Mouse (Mus musculus) forebrain, embryonic 11.5 days (tissue): ENCODE measurements at regions not wholly inside any gene's neighbourhood (a gene's known extent, or its start where the extent isn't known, plus 50 kb on each side); places are given as distances from the start of the nearest gene placed in this dataset.

Source experiments
- ATAC-seq: fragments of 200-750 bp; cut with Nextera tagmentation; replicated peaks from 2 replicates; pipeline ENCODE4 v1.8.0; 2017; ENCODE audit warnings: moderate TSS enrichment; ENCODE audit not compliant: low FRiP score
- DNase-seq: peaks from one replicate; pipeline ENCODE4 v3.0.0-alpha.2; 2017; ENCODE audit warnings: low spot score
- H3K27ac ChIP-seq: fragments of 300-500 bp; sonication (generic); 2 replicates; pipeline ENCODE4 v1.5.1; 2014; ENCODE audit warnings: low read depth, low read length
- H3K27me3 ChIP-seq: fragments of 300-500 bp; sonication (generic); 2 replicates; pipeline ENCODE4 v1.6.1; 2014; ENCODE audit warnings: mild to moderate bottlenecking, low read length, mixed read lengths; ENCODE audit not compliant: control insufficient read depth, insufficient read depth
- H3K36me3 ChIP-seq: fragments of 300-500 bp; sonication (generic); 2 replicates; pipeline ENCODE4 v1.6.1; 2014; ENCODE audit warnings: mild to moderate bottlenecking, low read length, moderate library complexity, mixed read lengths; ENCODE audit not compliant: control insufficient read depth, insufficient read depth
- H3K4me1 ChIP-seq: fragments of 300-500 bp; sonication (generic); replicated peaks from 2 replicates; pipeline ENCODE4 v1.6.1; 2014; ENCODE audit warnings: low read length, mixed read lengths; ENCODE audit not compliant: control insufficient read depth, insufficient read depth
- H3K4me2 ChIP-seq: fragments of 300-500 bp; sonication (generic); 2 replicates; pipeline ENCODE4 v1.6.1; 2014; ENCODE audit warnings: low read depth, mild to moderate bottlenecking, low read length, moderate library complexity, mixed read lengths; ENCODE audit not compliant: severe bottlenecking
- H3K4me3 ChIP-seq: fragments of 300-500 bp; sonication (generic); 2 replicates; pipeline ENCODE4 v1.5.1; 2014; ENCODE audit warnings: low read depth, low read length
- H3K9ac ChIP-seq: fragments of 300-500 bp; sonication (generic); 2 replicates; pipeline ENCODE4 v1.6.1; 2014; ENCODE audit warnings: low read length
- H3K9me3 ChIP-seq: fragments of 300-500 bp; sonication (generic); 2 replicates; pipeline ENCODE4 v1.6.1; 2016; ENCODE audit warnings: low read length, mixed read lengths; ENCODE audit not compliant: control insufficient read depth
- WGBS: fragments of 180-500 bp; shearing (Covaris S2); extraction: QIAGEN DNeasy Blood & Tissue Kit; methylation state at CpG from one replicate; pipeline ENCODE4 v1.1.7; 2014; 5-methylcytosine and 5-hydroxymethylcytosine counted together

- Histone ChIP-seq H3K9ac (no peak overlapping the region), H3K36me3 (no peaks in the 10 kb centered on the region), H3K27ac (no peak overlapping the region), H3K9me3 (no peaks in the 10 kb centered on the region), H3K4me1 (no peaks in the 10 kb centered on the region), H3K27me3 (no peaks in the 10 kb centered on the region), H3K4me2 (no peak overlapping the region), H3K4me3 (no peak overlapping the region)
- DNase-seq (no peak), ATAC-seq (no peak)
- 81% methylated on average over 4 of the region's 4 CpGs for WGBS
Measured at GRCm38 (mm10) chr3:83601506-83601905, 164.6 kb upstream of the Sfrp2 start.

DNA sequence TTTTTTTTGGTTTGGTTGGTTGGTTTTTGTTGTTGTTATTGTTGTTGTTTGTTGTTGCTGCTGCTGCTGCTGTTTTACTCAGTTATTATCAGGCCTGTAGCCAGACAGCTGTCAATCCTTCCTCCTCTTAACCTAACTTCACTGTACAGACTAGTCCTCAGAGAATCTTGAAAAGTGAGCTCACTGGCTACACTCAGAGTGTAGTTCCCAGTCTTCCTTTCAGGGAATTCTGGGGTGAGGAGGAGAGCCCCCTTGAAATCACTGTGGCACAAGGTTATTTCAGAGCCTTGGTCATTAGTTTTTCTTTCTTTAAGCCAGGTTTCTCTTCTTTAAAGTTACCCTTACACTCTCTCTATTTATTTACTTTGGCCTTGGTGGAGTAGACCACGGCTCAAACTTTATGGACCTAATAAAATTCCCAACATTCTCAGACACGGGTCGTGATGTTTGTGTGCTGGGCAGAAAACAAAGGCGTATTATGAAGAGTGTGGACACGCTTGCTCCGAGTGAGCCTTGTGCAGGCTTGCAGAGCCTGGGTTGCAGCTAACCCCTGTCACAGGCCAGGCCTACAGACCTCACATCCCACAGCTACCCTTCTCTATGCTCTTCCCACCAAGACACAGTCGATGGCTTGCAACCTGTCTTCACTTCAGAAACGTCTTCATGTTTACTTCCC, 156.9 kb upstream of the Sfrp2 start:
- Histone ChIP-seq H3K27ac (no peak overlapping the region), H3K4me3 (no peak overlapping the region), H3K9ac (no peak overlapping the region), H3K4me1 (no peaks in the 10 kb centered on the region), H3K36me3 (no peaks in the 10 kb centered on the region), H3K27me3 (no peaks in the 10 kb centered on the region), H3K4me2 (no peak overlapping the region), H3K9me3 (no peaks in the 10 kb centered on the region)
- WGBS = 73% methylated on average over 8 of the region's 8 CpGs
- DNase-seq (no peak), ATAC-seq (no peak)

GRCm38 (mm10) chr3:83620435-83620834, 145.7 kb upstream of the Sfrp2 start:
- DNase-seq (no peak), ATAC-seq (no peak)
- H3K4me2 ChIP-seq = no peak overlapping the region
- no peak overlapping the region for H3K4me3 ChIP-seq
- 81% methylated on average over 4 of the region's 4 CpGs for WGBS
- H3K9me3 ChIP-seq = no peaks in the 10 kb centered on the region
- no peak overlapping the region for H3K9ac ChIP-seq
- no peak overlapping the region for H3K27ac ChIP-seq
- H3K27me3 ChIP-seq = no peaks in the 10 kb centered on the region
- no peaks in the 10 kb centered on the region for H3K4me1 ChIP-seq
- H3K36me3 ChIP-seq = no peaks in the 10 kb centered on the region

- no peaks in the 10 kb centered on the region for H3K27me3 ChIP-seq
- ATAC-seq (no peak), DNase-seq (no peak)
- H3K9ac ChIP-seq = no peak overlapping the region
- no peak overlapping the region for H3K4me2 ChIP-seq
- no peaks in the 10 kb centered on the region for H3K36me3 ChIP-seq
- H3K27ac ChIP-seq = no peak overlapping the region
- no peak overlapping the region for H3K4me3 ChIP-seq
- 87% methylated on average over 9 of the region's 9 CpGs for WGBS
- H3K4me1 ChIP-seq = no peaks in the 10 kb centered on the region
- H3K9me3 ChIP-seq = no peaks in the 10 kb centered on the region
Measured at GRCm38 (mm10) chr3:83633032-83633431, 133.1 kb upstream of the Sfrp2 start.

DNA sequence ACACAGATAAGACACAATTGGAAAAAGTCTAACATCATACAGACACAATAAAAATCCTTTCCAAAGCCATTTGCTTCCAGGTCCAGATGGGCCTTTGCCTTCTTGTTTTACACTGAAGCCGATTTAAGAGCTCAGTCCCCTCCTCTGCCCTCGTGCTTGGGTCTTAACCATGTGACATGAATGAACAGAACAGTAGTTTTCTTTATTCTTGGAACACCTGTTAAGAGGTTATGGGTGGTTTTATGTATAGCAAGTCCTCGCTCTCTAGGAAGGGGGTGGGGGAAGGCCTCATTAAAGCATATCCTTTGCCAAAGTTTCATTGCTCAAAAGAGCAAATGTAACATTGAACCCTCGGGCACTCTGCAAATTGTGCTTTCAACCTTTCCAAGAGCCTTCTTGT, 125.7 kb upstream of the Sfrp2 start:
- no peak overlapping the region for H3K9ac ChIP-seq
- no peaks in the 10 kb centered on the region for H3K9me3 ChIP-seq
- DNase-seq (no peak), ATAC-seq (no peak)
- no peaks in the 10 kb centered on the region for H3K36me3 ChIP-seq
- no peaks in the 10 kb centered on the region for H3K27me3 ChIP-seq
- no peak overlapping the region for H3K4me3 ChIP-seq
- no peaks in the 10 kb centered on the region for H3K4me1 ChIP-seq
- no peak overlapping the region for H3K4me2 ChIP-seq
- no peak overlapping the region for H3K27ac ChIP-seq
- WGBS = 78% methylated on average over 4 of the region's 4 CpGs

DNA sequence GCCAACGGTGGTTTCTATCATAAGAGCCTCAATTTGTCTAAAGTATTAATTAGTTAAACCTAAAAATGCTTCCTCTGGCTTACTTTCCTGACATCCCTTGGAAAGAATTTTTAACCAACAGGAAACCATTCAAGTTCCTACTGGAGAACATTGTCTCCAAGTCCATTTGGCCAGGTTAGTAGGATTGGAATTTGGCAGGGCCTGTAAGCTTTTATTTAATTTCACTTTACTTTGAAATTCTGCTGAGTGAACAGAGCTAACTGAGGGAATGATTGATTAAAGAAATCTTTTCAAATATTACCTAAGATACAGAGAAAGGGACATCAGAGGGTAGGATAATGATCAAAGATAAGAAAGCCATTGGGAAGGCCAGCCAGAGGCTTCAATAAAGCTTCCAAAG, 102.4 kb upstream of the Sfrp2 start:
- Histone ChIP-seq H3K27me3 (no peaks in the 10 kb centered on the region), H3K4me2 (no peak overlapping the region), H3K9me3 (no peaks in the 10 kb centered on the region), H3K27ac (no peak overlapping the region), H3K9ac (no peak overlapping the region), H3K4me1 (no peaks in the 10 kb centered on the region), H3K4me3 (no peak overlapping the region), H3K36me3 (no peaks in the 10 kb centered on the region)
- WGBS = 80% methylated on average over 1 of the region's 1 CpGs
- no peak for ATAC-seq
- DNase-seq = no peak

- H3K9me3 ChIP-seq = no peaks in the 10 kb centered on the region
- H3K27me3 ChIP-seq = no peaks in the 10 kb centered on the region
- no peak overlapping the region for H3K4me2 ChIP-seq
- no peaks in the 10 kb centered on the region for H3K4me1 ChIP-seq
- H3K27ac ChIP-seq = no peak overlapping the region
- no peak for ATAC-seq
- no peaks in the 10 kb centered on the region for H3K36me3 ChIP-seq
- DNase-seq = no peak
- H3K9ac ChIP-seq = no peak overlapping the region
- no peak overlapping the region for H3K4me3 ChIP-seq
- 86% methylated on average over 5 of the region's 5 CpGs for WGBS
Measured at GRCm38 (mm10) chr3:83676147-83676546, 90.0 kb upstream of the Sfrp2 start.

DNA sequence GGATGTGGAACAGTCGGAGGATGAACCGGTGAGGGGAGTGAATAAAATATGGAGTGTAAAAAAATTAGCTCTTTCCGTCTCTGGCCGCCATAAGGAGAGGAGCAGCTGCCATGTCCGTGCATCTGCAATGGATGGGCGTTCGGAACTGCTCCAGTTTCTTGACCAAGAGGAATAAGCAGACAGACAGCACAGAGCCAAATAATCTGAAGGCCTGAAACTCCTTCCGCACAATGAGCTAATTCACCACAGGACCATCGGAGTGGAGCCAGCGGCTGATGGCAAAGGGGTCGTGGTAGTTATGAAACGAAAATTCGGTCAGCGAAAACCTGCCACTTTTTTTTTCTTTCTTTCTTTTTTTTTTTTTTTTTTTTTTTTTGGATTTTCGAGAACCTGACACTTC, 79.5 kb upstream of the Sfrp2 start:
- ATAC-seq (no peak), DNase-seq (no peak)
- no peak overlapping the region for H3K4me2 ChIP-seq
- no peaks in the 10 kb centered on the region for H3K36me3 ChIP-seq
- no peaks in the 10 kb centered on the region for H3K27me3 ChIP-seq
- no peaks in the 10 kb centered on the region for H3K4me1 ChIP-seq
- H3K27ac ChIP-seq = no peak overlapping the region
- WGBS = 92% methylated on average over 15 of the region's 15 CpGs
- no peak overlapping the region for H3K9ac ChIP-seq
- H3K9me3 ChIP-seq = no peaks in the 10 kb centered on the region
- H3K4me3 ChIP-seq = no peak overlapping the region

DNA sequence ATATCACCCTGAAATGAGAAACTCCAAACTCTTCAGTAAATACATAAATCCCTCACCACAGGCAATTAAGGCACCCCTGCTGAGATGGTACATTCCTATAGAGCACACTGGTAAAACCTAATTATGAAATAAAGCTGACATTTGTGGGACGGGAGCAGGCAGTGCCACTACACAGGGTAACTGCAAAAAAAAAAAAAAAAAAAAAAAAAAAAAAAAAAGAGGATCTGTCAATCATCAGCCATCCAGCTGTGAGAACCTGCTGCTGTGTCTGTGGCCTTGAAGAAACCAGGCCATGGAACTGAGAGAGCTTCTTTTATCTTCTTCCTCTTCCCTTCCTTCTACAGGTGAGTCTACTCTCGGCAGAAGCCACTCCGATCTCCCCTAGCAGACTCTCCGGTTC, 78.6 kb upstream of the Sfrp2 start:
- Histone ChIP-seq H3K27me3 (no peaks in the 10 kb centered on the region), H3K27ac (no peak overlapping the region), H3K4me2 (no peak overlapping the region), H3K4me1 (no peaks in the 10 kb centered on the region), H3K36me3 (no peaks in the 10 kb centered on the region), H3K9me3 (no peaks in the 10 kb centered on the region), H3K4me3 (no peak overlapping the region), H3K9ac (no peak overlapping the region)
- no peak for DNase-seq
- no peak for ATAC-seq
- 78% methylated on average over 4 of the region's 4 CpGs for WGBS
